Mouse (Mus musculus): ENCODE measurements around the gene Dus1l. TPM values are rescaled to one million over a fixed set of nuclear protein-coding genes. Genes with fewer than 3 reads are reported as not detected.
"Not testable (repeated sequence)": the region's sequence is repeated elsewhere in the genome, so short reads cannot be mapped to it uniquely, and the experiment has no call there.

The Dus1l gene
- total RNA-seq, 2 experiments from 2014 or later = 44.7 to 52.9 TPM

GRCm38 (mm10) chr11:120775774-120776469 is 20.3 kb downstream of the Dus1l start:
- DNase-seq = peak; percentile 93 to 94

- DNase-seq = no peak
These were observed 22.6 kb downstream of the Dus1l start for GRCm38 (mm10) chr11:120773463-120774190.

GRCm38 (mm10) chr11:120772749-120773148 is 23.5 kb downstream of the Dus1l start:
- no peak for DNase-seq

GRCm38 (mm10) chr11:120768206-120768605 is 28.0 kb downstream of the Dus1l start:
- no peak for DNase-seq

GRCm38 (mm10) chr11:120767023-120767422 is 29.2 kb downstream of the Dus1l start:
- DNase-seq = not testable (repeated sequence)

- not testable (repeated sequence) for DNase-seq
These were observed 32.8 kb downstream of the Dus1l start for GRCm38 (mm10) chr11:120763121-120763999.

GRCm38 (mm10) chr11:120762672-120763041 is 33.5 kb downstream of the Dus1l start, which contains the start of gene Hmga1b:
Hmga1b (plus strand) TSS chr11:120762794.
- DNase-seq = not testable (repeated sequence)

GRCm38 (mm10) chr11:120761811-120762671 is 34.2 kb downstream of the Dus1l start:
- DNase-seq = no peak

- no peak for DNase-seq
These were observed 36.0 kb downstream of the Dus1l start for GRCm38 (mm10) chr11:120760236-120760635.

- no peak for DNase-seq
These were observed 44.6 kb downstream of the Dus1l start for GRCm38 (mm10) chr11:120751606-120752005.

- no peak for DNase-seq
These were observed 46.8 kb downstream of the Dus1l start for GRCm38 (mm10) chr11:120749430-120749829.

GRCm38 (mm10) chr11:120747974-120748373 is 48.2 kb downstream of the Dus1l start:
- DNase-seq = no peak

GRCm38 (mm10) chr11:120744121-120744701 is 52.0 kb downstream of the Dus1l start:
- no peak for DNase-seq

- no peak for DNase-seq
These were observed 55.2 kb downstream of the Dus1l start for GRCm38 (mm10) chr11:120740981-120741380.

Other genes starting within 250 kb of the Dus1l start
- gene Mcrip1, start 246.7 kb downstream of the Dus1l start, total RNA-seq (2021) = 10 to 100 TPM; 71.3 to 71.6 TPM
- not detected for gene Ppp1r27, start 245.3 kb downstream of the Dus1l start, total RNA-seq (2021)
- gene P4hb, start 223.2 kb downstream of the Dus1l start, total RNA-seq (2021) = 100 to 1,000 TPM; 118 to 122 TPM
- gene Arhgdia, start 214.8 kb downstream of the Dus1l start, total RNA-seq (2021) = 100 to 1,000 TPM; 266 to 282 TPM
- 10 to 100 TPM; 60.0 to 67.6 TPM for gene Alyref, start 198.0 kb downstream of the Dus1l start, total RNA-seq (2021)
- gene Anapc11, start 198.0 kb downstream of the Dus1l start, total RNA-seq (2021) = 100 to 1,000 TPM in 1 of 2 experiments, 10 to 100 TPM in 1; 85.0 to 103 TPM
- gene Npb, start 187.9 kb downstream of the Dus1l start, total RNA-seq (2021) = 1 to 10 TPM; 1.2 to 1.8 TPM
- gene Pcyt2, start 178.5 kb downstream of the Dus1l start, total RNA-seq (2021) = 100 to 1,000 TPM; 138 to 157 TPM
- gene Sirt7, start 171.2 kb downstream of the Dus1l start, total RNA-seq (2021) = 10 to 100 TPM; 40.7 to 41.5 TPM
- 10 to 100 TPM; 77.3 to 86.3 TPM for gene Mafg, start 162.8 kb downstream of the Dus1l start, total RNA-seq (2021)
- 1 to 10 TPM; 1.8 to 2.1 TPM for gene Pycr1, start 152.6 kb downstream of the Dus1l start, total RNA-seq (2021)
- 1 to 10 TPM; 4.2 to 4.4 TPM for gene Myadml2, start 148.2 kb downstream of the Dus1l start, total RNA-seq (2021)
- 1 to 10 TPM; 3.6 to 3.7 TPM for gene Notum, start 135.2 kb downstream of the Dus1l start, total RNA-seq (2021)
- 10 to 100 TPM; 45.6 to 47.6 TPM for gene Aspscr1, start 123.4 kb downstream of the Dus1l start, total RNA-seq (2021)
- 10 to 100 TPM; 15.5 to 15.7 TPM for gene Cenpx, start 82.7 kb downstream of the Dus1l start, total RNA-seq (2021)
- 10 to 100 TPM; 56.6 to 69.3 TPM for gene Lrrc45, start 82.5 kb downstream of the Dus1l start, total RNA-seq (2021)
- gene Rac3, start 74.9 kb downstream of the Dus1l start, total RNA-seq (2021) = 10 to 100 TPM; 36.5 to 41.0 TPM
- 10 to 100 TPM in 1 of 2 experiments, 1 to 10 TPM in 1; 8.1 to 10.8 TPM for gene Dcxr, start 69.1 kb downstream of the Dus1l start, total RNA-seq (2021)
- gene Cbr2, start 64.3 kb downstream of the Dus1l start, total RNA-seq (2021) = 1 to 10 TPM; 1.7 to 2.3 TPM
- gene Hmga1b, start 33.6 kb downstream of the Dus1l start, total RNA-seq (2021) = 10 to 100 TPM; 19.5 to 20.1 TPM
- gene Rfng, start 12.2 kb downstream of the Dus1l start, total RNA-seq (2021) = 10 to 100 TPM; 66.1 to 68.6 TPM
- gene Gps1, start 12.1 kb downstream of the Dus1l start, total RNA-seq (2021) = 100 to 1,000 TPM; 146 to 147 TPM
- gene Fasn, start 28.1 kb upstream of the Dus1l start, total RNA-seq (2021) = 100 to 1,000 TPM; 173 to 191 TPM
- 1 to 10 TPM; 6.1 to 7.0 TPM for gene Ccdc57, start 136.5 kb upstream of the Dus1l start, total RNA-seq (2021)
- 1 to 10 TPM; 2.3 to 2.5 TPM for gene Slc16a3, start 152.1 kb upstream of the Dus1l start, total RNA-seq (2021)
- gene Csnk1d, start 194.9 kb upstream of the Dus1l start, total RNA-seq (2021) = 100 to 1,000 TPM; 129 to 137 TPM
- not detected for gene Cd7, start 243.0 kb upstream of the Dus1l start, total RNA-seq (2021)